Mouse (Mus musculus) ES-Bruce4 (cell line): ENCODE results near the gene Spout1.

Experiments used
- CTCF ChIP-seq: IDR thresholded peaks from one replicate; pipeline ENCODE4 v1.8.1; 2011; ENCODE audit warnings: low read depth, low read length
- POLR2A ChIP-seq: IDR thresholded peaks from one replicate; pipeline ENCODE4 v1.8.1; 2011; ENCODE audit warnings: low read length; ENCODE audit not compliant: insufficient read depth

- TF ChIP-seq POLR2A (no peak), CTCF (no peak)
Observed at GRCm38 (mm10) chr2:30207401-30207800, 29.1 kb upstream of the Spout1 start.
